Mouse (Mus musculus) ES-E14 (cell line): ENCODE results near the gene Farsa.

ENCODE experiments used
- HCFC1 ChIP-seq: IDR thresholded peaks from 2 replicates; pipeline ENCODE4 v1.6.1; 2012; ENCODE audit warnings: low read length, inconsistent platforms, borderline replicate concordance; ENCODE audit not compliant: insufficient read depth
- MAFK ChIP-seq: IDR thresholded peaks from 2 replicates; pipeline ENCODE4 v1.6.1; 2014; ENCODE audit warnings: mild to moderate bottlenecking, low read depth, low read length, inconsistent platforms; ENCODE audit not compliant: insufficient read depth
- ZC3H11A ChIP-seq: IDR thresholded peaks from 2 replicates; pipeline ENCODE4 v1.6.1; 2012; ENCODE audit warnings: low read depth, mild to moderate bottlenecking, inconsistent platforms, low read length, borderline replicate concordance
- ZNF384 ChIP-seq: IDR thresholded peaks from 2 replicates; pipeline ENCODE4 v1.6.1; 2012; ENCODE audit warnings: low read depth, low read length, inconsistent platforms

DNA sequence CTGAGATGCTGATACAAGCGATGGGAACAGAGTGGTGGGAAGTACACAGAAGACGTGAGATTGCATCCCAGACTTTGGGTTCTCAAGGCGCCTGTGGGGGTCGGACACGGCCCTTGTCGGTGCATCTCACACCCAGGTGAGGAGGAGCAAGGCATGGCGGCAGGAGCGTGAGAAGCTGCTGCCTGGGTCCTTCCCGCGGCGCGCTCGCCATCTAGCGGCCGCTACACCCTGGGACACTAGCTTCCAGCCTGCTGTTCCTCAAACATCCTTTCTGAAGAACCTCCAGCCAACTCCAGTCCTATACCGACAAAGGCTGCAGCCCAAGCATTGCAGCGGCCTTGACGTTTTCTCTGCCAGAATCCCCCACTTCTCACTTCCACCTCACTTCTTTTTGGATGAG lies 33.1 kb upstream of the Farsa start:
- no peak for TF ChIP-seq MAFK
- no peak for TF ChIP-seq HCFC1
- no peak for TF ChIP-seq ZNF384
- TF ChIP-seq ZC3H11A = no peak
